Mouse (Mus musculus): ENCODE data around the gene Cst6.

The Cst6 gene

DNA sequence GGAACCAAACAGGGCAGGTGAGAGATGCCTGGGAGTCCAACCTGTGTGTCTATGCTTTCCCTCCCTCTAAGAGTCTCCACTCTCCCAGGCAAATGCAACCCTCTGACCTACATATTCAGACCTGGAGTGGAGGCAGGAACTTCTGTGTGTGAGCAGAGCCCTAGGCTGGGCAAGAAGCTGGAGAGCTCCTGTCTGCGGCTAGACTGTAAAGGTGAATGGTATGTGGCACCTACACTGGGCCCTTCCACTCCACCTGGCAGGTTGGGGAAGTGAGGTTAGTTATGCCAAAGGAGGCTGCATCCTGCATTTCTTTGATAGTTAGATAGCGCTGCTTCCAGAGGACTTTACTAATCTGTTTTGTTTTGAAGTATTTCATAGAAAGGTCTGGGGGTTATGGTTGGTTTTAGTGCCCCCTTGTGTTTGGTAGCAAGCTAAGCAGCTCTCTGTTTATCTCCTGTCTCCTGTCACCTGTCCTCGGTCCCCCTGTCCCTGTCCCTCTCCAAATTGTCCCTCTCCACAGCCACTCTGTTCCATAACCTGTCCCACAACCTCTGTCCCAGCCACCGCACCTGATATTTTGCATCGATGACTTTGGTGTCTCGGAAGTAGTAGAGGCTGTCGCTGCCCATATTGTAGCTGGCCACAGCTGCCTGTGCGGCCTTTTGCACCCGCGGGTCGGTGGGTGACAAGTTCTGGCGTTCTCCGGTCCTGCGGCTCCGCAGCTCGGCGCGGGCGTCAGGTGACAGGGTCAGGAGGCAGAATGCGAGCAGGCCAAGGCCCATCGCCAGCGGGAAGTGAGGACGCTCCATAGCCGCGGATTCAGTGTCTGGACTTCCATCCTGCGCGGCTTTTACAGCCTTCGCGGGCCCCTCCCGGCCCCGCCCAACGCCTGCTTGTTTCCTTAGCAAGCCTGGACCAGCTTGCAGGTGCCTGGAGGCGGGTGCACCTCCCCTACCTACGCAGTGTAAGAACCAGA is 560 bp downstream of the Cst6 start:
- DNase-seq (ENCODE audit: low spot score in 2 of 2): peak; percentile 39 to 40

DNA sequence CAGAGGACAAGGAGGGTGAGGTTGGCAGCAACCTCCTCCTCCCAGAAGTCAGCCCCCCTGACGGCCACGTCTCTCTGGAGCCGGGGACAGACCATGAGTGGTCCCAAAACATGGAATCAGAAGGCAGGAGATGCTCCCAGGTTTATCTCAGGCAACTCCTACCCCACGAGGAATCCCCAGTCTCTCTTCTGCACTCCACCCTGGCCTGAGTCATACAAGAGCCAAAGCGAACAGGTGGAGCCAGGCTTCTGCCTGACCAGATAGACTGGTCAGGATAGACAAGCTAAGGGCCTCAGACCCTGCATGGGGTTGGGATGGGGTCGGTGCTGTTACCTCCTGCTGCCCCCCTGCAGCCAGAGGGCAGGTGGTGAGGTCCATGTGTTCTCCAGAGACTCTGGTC is 1.3 kb downstream of the Cst6 start:
- no peak for DNase-seq (ENCODE audit: low spot score in 2 of 2)

DNA sequence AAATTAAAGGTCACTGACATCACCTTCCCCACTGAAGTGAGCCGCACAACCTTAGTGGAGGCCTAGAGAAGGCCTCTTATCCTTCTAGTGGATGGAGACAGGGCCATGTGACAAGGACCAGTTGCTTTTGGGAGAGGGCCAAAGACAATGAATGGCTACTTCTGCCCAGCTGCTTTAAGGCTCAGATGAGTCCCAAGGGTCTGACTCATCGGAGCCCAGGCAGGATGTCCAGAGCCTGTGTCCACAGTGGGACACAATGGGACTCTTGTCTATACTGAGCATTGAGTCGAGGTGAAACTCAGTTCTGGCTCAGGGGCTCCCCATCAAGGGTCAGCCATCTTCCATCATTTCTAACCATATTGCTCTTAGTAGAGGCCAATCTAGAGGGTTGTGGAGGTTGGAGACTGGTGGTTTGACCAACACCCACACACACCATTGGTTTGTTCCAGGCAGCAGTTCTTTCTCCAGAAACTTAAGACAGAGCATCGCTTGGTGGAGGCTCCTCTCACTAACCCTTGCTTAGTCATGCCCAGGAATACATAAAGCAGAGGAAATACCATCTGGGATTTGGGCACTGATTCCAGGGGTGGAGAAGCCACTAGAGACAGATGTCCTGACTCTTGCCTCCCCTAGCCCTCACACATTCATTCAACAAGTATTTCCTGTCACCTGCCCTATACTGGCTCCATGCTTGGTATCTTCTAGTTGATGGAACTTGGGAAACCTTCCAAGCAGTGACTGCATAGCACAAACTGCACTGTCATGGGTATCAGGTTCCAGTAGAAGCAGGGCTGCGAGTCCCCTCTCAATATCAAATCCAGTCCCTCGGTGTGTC is 3.9 kb downstream of the Cst6 start:
- DNase-seq (ENCODE audit: low spot score in 2 of 2): no peak

DNA sequence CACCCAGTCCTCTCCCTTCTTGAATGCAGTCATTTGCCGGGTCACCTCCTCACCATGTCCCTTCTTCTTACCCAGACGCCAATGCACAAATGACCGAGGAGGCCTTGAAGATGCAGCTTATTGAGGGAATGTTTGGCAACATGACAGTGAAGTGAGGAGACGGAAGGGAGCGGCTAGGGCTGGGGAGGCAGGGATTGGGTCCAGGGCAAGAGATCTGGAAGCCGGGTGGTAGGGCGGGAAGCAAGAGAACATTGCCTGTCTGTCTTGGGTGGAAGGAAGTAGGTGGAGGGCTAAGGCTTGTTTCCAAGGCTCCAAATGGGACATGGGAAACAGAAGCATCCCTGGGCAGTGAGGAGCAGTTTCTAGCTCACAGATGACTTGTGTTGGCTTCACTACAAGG is 8.0 kb downstream of the Cst6 start:
- DNase-seq (ENCODE audit: low spot score in 2 of 2): no peak

DNA sequence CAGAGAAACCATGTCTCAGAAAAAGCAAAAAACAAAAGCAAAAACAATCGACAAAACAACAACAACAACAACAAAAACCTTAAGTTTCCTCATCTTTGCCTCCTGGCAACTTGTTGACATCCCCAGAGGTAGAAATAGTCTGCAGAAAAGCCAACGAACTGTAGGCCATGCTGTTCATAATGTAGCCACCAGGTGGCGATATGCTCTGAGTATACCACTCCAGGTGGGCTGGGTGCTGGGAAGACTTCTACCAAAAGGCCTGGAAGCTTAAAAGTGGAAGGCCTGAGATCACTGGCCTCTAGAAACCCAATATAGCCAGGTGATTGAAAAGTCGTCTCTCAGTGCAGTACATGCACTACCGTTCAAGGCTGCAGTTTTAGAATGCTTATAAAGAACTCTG is 11.4 kb downstream of the Cst6 start:
- peak; percentile 78 to 82 for DNase-seq (ENCODE audit: low spot score in 2 of 2)

DNA sequence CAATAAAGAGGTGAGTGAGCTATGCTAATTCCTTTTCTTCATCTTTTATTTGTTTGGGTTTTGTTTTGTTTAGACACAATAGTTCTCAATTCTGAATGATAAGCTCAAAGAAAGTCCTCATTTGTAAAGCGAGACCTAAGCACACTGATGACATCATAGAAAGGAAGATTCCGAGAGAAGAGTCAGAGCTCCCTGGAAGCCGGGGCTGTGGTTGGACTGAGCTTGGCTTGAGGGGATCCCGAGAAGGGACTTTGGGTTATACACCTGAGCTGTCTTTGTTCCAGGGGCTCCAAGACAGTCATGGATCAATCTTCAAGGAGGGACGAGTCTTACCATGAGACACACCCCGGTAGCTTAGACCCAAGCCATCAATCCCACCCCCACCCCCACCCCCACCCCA is 13.9 kb downstream of the Cst6 start, which contains the start of gene Catsper1:
Gene Catsper1, plus strand, starts transcription at position 301 of the 400 bp plus-strand sequence.
- no peak for DNase-seq (ENCODE audit: low spot score in 2 of 2)

DNA sequence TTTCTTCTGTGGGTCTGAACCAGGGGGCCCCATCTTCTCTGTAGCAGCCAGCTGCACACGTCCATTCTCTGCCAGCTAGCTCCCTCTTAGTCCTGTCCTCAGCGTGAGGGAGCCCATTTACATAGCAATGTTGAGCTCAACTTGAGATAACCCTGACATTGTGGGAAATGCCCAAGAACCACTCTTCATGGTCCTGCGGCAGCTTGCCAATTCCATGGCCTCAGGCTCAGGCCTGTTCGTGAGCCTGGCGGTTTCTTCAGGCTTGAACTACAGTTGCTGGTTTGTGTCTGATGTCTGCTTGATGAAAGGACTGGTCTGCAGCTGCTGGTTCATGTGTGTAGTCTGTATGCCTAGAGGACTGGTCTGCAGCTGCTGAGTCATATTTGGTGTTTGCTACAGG is 14.6 kb downstream of the Cst6 start:
- no peak for DNase-seq (ENCODE audit: low spot score in 2 of 2)

DNA sequence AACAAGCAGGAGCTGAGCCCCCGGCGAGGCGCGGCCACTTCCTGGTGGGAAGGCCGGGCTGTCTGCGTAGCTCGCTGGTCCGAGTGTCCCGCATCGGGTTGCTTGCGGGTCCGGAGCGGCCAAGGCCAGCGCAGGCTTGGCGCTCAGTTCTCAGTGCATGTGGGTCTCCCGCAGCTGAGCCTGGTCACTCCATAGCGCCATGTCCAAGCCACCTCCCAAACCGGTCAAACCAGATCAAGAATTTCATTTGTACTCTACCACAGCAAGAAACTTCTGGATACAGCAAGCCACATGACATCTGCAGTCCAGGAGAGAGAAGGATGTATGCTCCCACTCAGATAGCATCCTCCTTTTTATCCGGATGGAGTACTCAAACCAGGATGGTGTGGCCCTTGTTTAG is 21.4 kb downstream of the Cst6 start:
- DNase-seq (ENCODE audit: low spot score in 2 of 2): no peak

DNA sequence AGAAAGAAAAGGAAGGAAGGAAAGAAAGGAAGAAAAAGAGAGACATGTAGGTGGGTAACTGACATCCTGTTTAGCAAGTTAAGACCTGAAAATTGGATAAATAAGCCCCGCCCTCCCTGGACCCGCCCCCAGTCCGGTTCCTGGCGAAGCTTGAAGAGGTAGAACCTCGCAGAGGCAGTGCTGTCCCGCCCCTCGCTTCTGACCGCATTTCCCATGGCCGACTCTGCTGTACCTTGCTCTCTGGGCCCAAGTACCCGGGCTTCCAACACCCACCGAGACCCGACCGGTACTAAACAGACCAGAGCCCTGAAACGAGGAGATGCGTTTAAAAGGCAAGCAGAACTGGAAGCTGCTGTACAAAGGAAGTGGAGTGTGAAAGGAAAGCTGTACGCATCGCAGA is 25.6 kb downstream of the Cst6 start:
- no peak for DNase-seq (ENCODE audit: low spot score in 2 of 2)

DNA sequence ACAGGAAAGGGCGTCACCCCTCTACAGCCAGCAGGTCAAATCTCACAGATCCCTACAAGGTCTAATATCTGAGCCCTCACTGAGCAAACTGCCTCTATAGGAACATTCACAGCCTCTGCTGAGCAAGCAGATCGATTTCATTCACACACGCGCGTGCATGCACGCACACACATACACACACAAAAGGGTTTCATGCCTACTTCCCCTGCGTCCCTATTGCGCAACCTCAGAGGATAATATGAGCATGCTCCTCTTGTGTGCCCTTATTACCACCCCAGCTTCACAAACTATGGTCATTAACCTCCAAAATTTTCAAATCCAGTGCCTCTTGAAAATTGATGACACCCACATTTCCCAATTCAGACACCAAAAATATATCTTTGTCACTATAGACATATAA is 36.2 kb downstream of the Cst6 start:
- no peak for DNase-seq (ENCODE audit: low spot score in 2 of 2)

DNA sequence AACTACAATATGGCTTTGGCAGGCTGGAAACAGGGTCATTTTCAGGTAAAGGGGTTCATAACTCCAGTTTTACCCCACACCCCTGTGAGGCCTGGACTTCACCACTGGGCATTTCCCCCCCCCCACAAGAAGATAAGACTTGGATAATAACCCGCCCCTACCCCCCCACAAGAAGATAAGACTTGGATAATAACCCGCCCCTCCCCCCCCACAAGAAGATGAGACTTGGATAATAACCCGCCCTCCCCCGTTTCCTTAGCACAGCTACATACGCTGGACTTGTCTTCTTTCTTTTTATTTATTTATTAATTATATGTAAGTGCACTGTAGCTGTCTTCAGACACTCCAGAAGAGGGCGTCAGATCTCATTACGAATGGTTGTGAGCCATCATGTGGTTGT is 40.3 kb downstream of the Cst6 start:
- no peak for DNase-seq (ENCODE audit: low spot score in 2 of 2)

DNA sequence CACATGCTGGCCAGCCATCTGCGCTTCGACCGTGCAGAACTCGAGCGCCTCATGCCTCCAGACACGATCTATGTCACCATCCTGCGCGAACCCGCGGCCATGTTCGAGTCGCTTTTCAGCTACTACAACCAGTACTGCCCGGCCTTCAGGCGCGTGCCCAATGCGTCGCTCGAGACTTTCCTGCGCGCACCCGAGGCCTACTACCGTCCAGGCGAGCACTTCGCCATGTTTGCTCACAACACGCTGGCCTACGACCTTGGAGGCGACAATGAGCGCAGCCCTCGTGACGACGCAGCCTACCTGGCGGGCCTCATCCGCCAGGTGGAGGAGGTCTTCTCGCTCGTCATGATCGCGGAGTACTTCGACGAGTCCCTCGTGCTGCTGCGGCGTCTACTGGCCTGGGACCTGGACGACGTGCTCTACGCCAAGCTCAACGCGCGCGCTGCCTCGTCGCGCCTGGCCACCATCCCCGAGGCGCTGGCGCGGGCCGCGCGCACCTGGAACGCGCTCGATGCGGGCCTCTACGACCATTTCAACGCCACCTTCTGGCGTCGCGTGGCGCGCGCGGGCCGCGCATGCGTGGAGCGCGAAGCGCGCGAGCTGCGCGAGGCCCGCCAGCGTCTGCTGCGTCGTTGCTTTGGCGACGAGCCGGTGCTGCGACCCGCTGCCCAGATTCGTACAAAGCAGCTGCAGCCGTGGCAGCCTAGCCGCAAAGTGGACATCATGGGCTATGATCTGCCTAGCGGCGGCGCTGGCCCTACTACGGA is 42.2 kb downstream of the Cst6 start:
- DNase-seq (ENCODE audit: low spot score in 2 of 2): no peak

DNA sequence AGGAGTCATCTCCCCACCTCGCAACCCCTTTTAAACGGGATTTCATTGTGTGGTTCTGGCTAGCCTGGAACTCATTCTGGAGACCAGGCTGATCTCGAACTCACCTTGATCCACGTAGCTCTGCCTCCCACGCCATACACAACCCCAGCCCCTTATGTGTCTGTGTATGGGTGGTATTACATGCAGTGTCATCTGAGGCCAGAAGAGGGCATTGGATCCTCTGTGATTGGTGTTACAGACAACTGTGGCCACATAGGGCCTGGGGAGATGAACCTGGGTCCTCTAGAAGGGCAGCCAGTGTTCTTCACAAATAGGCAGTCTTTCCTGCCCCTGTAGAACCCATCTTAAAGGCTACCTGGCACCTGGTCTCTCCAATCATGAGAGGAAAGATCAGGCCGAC is 43.1 kb downstream of the Cst6 start:
- DNase-seq (ENCODE audit: low spot score in 2 of 2): peak in 1 of 2 experiments; percentile 12

DNA sequence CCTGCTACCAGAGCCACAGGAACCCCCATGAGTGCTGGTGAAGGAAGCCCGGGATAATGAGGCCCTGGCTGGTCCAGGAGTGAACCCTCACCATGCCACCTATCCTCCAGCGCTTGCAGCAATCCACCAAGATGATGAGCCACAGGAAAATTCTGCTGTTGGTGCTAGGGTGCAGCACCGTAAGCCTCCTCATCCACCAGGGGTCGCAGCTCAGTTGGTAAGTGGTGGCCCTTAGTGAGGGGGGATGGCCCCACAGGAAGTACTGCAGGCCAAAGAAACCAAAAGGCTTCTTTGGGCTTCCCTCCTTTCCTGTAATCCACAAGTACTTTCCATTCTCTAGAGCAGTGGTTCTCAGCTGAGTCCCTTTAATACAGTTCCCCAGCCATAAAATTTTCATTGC is 46.9 kb downstream of the Cst6 start:
- DNase-seq (ENCODE audit: low spot score in 2 of 2): peak; percentile 32 to 45

DNA sequence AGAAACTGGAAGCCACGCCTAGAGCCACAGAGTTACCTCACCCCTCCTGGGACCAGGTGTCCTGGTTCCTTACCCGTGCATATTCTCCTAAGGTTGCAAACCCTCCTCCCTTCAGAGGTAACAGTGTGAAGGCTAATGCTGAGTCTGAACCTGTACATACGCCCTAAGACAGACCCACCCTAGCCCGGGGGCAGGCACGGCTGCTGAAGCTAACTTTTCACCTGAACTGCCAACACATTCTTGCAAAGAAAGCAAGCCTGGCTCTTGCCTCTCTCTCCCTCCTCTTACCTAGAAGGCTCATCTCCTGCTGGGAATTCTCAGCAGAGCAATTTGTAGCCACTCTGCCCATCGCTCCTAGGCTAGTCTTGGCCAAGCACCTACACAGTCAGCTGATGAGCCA is 48.8 kb downstream of the Cst6 start:
- DNase-seq (ENCODE audit: low spot score in 2 of 2): no peak

DNA sequence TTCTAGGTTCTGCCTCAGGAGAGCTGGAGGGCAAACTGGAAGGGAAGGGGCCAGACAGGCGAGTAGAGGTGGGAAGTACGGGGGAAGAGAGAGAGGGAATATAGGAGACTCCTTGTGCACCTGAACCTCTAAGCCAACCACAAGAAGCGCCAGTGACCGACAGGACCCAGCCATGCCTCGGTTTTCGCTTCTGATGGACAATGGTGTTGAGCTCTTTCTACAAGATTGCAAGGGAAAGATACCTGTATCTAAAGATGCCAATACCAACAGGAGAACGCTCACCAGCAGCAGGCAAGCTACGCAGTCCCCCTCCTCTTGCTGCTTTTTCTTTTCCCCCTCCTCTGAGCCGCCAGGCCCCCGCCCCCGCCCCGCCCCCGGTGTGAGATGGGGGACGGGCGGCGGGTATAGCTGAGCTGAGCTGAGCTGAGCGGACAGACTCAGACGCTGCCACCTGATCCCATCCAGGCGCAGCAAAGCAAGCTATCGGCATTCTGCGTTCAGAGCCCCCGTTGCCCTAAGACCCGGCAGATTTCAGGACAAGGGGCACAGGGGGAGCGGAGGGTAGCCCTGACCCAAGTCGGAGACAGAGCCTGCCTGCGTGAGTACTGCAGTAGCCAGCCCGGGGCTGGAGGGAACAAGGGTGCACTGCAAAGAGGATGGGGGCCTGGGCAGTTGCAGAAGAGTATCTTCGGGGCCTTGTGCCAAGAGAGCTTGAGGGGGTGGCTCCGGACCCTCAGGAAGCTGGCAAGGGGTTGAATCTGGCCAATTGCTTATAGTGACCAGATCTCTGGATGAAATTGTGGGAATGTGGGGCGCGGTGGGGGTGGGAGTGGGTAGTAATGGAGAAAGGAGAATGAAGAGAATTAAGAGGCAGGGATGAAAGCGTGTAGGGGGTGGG is 51.2 kb downstream of the Cst6 start, which contains the start of gene Gal3st3:
Gene Gal3st3, plus strand, starts transcription at position 429 of the 898 bp plus-strand sequence.
- DNase-seq (ENCODE audit: low spot score in 2 of 2): peak; percentile 62 to 65

DNA sequence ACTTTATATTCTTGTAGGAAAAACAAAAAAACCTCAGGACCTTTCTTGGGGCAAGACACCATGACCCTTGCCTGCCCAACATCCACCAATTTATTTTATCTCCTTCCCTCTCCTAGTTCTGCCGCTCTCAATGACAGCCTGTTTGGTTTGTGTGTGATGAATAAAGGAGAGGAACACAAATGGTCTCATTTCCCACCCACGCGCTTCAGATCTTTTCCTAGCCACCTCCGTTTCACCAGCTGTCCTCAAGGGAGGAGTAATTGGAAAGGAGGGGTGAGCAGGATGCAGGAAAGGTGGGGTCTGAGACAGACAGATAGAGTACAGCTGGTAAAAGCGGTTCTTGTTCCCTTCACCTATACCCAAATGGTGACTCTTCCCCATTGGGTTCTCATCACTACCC is 52.7 kb downstream of the Cst6 start:
- DNase-seq (ENCODE audit: low spot score in 2 of 2): peak; percentile 80

DNA sequence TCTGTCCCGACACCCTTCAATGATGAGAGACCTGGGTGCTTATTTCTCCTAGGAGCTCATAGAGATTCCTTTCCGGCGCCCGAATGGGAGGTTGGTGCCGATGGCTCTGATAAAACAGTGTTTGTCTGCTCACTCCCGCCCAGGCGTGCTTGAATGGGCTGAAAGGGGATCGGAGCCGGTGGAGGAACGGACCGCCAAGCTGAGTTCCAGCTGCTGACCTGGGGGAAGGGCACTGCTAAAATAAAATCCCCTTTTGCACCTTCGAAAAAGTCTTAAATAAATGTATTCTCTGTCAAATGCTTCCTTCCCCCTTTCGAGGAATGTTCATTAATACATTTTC is 53.7 kb downstream of the Cst6 start:
- no peak for DNase-seq (ENCODE audit: low spot score in 2 of 2)

DNA sequence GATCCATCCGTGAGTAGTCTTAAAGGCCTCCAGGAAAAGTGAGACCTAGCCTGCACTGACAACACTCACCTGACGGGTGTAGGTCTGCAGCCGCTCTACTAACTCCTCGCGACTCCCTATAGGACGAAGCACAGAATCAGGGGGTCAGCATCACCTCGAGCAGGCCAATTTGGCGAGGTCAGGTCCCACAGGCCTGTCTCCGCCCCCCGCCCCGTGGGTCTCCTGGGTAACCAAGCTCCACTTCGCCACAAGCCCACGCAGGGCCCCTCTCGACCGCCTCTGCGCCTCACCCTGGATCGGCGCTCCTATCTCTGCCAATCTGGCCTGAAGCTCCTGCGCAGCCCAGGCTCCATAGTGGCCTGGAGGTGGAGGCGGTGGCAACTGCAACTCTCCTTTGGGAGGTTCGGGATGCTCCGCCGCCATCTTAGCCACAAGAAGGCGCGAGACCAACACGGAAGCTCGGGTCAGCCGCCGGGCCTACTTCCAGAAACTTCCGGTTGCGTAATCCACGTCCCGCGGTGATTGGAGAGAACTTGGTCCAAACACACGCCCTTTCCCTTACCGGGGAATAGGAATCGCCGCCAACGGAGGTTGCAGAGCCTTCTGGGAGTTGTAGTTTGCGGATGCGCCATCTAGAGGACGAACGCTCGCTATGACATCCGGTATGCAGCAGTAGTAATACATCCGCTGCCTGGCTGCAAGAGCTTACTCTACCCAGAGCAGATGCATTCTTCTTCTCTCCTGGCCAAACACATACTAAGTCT is 54.2 kb downstream of the Cst6 start, which contains the start of gene Sf3b2:
Gene Sf3b2, minus strand, starts transcription at position 484 of the 764 bp plus-strand sequence.
- peak; percentile 99 for DNase-seq (ENCODE audit: low spot score in 2 of 2)
